Comparison of ENCODE assay signal across 32 mouse cellular contexts in the genomic region with DNA sequence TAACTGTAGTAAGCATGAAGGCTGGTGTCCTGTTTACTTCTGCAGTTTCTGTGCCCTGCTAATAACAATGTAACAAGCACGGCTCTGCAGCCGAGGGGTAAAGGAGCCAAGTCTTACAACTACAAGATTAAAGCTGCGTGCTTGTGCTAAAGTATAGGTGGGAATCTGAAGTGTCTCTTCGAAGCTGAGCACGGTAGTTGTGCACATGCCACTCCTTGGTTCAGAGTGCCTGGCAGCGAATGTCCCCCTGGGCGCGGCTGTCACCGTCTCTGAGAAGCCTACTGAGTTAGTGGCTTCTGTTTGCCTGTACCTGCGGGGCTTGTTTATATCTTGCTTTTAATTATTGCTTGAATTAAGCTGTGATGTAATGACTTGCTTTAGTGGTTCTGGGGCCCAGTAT.
DNase-seq lines count a peak whose midpoint lies in the region.
"Had no signal": no experiment of that assay in that cellular context is flagged by ENCODE, and none has a peak within 500 bp of the region (broad histone marks: within the 10 kb centered on the region; RNA-seq: fewer than 3 reads in every experiment).

No protein-coding gene starts in this region.

- intact Hi-C loops in heart, postnatal 14 days (cut with DNase I) = no loop called here

- H3K27ac ChIP-seq in limb, embryonic 10.5 days = 0 out of 2 replicates have a peak overlapping the region, but pooled peaks have one; percentile 30
- H3K27ac ChIP-seq: embryonic facial prominence, embryonic 10.5 days; embryonic facial prominence, embryonic 13.5 days; forebrain, embryonic 12.5 days; gastrocnemius, adult 2 months; heart, embryonic 15.5 days; hindbrain, embryonic 14.5 days; hindbrain, postnatal 0 days had no signal

- H3K4me1 ChIP-seq in limb, embryonic 10.5 days = peaks cover 40% of the 10 kb centered on the region
- H3K4me1 ChIP-seq: heart, embryonic 12.5 days had no signal

- peak; percentile 43 for DNase-seq in heart, adult 11 months
- DNase-seq in heart, postnatal 14 days = no peak
- no peak for DNase-seq in limb, embryonic 10.5 days (ENCODE audit: low spot score)
- peak; percentile 11 for DNase-seq in lung, postnatal 10 days
- DNase-seq in lung, postnatal 36 days = peak; percentile 30
- no peak for DNase-seq in c-Kit-positive CD71-positive TER-119-positive erythroid progenitor cells, embryonic 14.5 days (ENCODE audit: low spot score)
- no peak for DNase-seq in thymus, postnatal 10 days (ENCODE audit: low spot score in 2 of 2)
- DNase-seq: adrenal gland, postnatal 10 days; adrenal gland, postnatal 36 days; B cell, adult 2 months; cerebellum, adult 11 months; cerebellum, adult 8-10 months; cerebellum, postnatal 10 days; cerebellum, postnatal 36 days; embryo, embryonic 11 days; forebrain, postnatal 0 days; gastrocnemius, adult 2 months; gastrocnemius, postnatal 14 days; heart, adult 18-20 months; heart, postnatal 10 days; heart, postnatal 4 days had no signal

- H3K27me3 ChIP-seq in limb, embryonic 10.5 days (ENCODE audit: low read depth, poor library complexity, severe bottlenecking) = 0 out of 2 replicates have a peak, but pooled peaks cover 7% of the 10 kb centered on the region
- H3K27me3 ChIP-seq: CH12.LX; forebrain, embryonic 12.5 days; heart, embryonic 12.5 days; heart, embryonic 15.5 days; Patski had no signal

- H3K4me3 ChIP-seq in limb, embryonic 10.5 days = no peak overlapping the region
- H3K4me3 ChIP-seq: embryonic facial prominence, embryonic 10.5 days; embryonic facial prominence, embryonic 13.5 days; erythroblast, embryonic 14.5 days; forebrain, embryonic 12.5 days; gastrocnemius, adult 2 months; heart, embryonic 12.5 days; heart, embryonic 15.5 days had no signal

- H3K9me3 ChIP-seq in limb, embryonic 10.5 days (replicated peaks) = no peaks in the 10 kb centered on the region
- H3K9me3 ChIP-seq: embryonic facial prominence, embryonic 10.5 days; embryonic facial prominence, embryonic 13.5 days; forebrain, embryonic 12.5 days; G1E; heart, embryonic 12.5 days; heart, embryonic 15.5 days had no signal

- WGBS in limb, embryonic 10.5 days = 87% methylated on average over 10 of the region's 10 CpGs

- H3K36me3 ChIP-seq in limb, embryonic 10.5 days = no peaks in the 10 kb centered on the region
- H3K36me3 ChIP-seq: embryonic facial prominence, embryonic 10.5 days; embryonic facial prominence, embryonic 13.5 days; forebrain, embryonic 12.5 days; heart, embryonic 12.5 days; heart, embryonic 15.5 days had no signal

Comparison
In these comparisons a context has a peak if more than half of its experiments do, and no peak if none do; other contexts are left out.
1. DNase-seq: peak in heart, adult 11 months (single experiment), lung, postnatal 10 days (single experiment) and lung, postnatal 36 days (single experiment); none in heart, postnatal 14 days (0 of 2), limb, embryonic 10.5 days (single experiment), c-Kit-positive CD71-positive TER-119-positive erythroid progenitor cells, embryonic 14.5 days (single experiment) and thymus, postnatal 10 days (0 of 2).